Mouse (Mus musculus): ENCODE results near the gene Elovl3.

Gene Elovl3

DNA sequence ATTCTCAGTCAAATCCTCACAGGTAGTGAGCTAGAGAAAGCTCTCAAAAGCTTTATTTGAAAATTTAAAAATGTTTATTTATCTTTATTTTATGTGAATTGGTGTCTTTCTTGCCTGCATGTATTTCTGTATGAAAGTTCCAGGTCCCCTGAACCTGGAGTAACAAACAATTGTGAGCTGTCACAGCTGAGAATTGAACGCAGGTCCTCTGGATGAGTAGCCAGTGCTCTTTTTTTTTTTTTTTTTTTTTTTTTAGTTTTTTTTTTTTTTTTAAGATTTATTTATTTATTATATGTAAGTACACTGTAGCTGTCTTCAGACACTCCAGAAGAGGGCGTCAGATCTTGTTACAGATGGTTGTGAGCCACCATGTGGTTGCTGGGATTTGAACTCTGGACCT, 35.5 kb downstream of the Elovl3 start:
- POLR2A ChIA-PET, result interaction anchor here in 2 of 4 experiments (0.6 to 1.9 kb wide), 4 partner anchors 12 to 15 kb away, joined by 3 to 9 read pairs (median 6); partner anchors contain the start of gene Gbf1 (in 1 of the 2)
- CTCF ChIA-PET, result interaction anchor here in 1 of 4 experiments (0.6 kb wide), 1 partner anchor 351 kb away, joined by 4 read pairs; the partner anchor contains the start of gene Kcnip2

DNA sequence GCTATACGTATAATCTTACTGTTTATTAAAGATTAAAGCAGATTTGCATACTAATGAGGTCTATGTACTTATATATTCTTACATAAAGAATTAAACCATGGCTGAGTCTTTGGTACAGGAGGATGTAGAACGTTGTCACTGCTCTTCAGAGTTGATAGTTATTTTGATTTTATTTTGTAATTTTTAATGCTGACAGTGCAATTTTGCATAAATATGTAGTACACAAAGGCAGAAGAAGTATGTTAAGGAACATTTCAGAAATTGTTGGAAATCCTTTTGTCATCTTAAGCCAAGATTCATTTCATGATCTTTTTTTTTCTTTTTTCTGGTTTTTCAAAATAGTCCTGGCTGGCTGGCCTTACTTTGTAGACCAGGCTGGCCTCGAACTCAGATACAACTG, 37.7 kb downstream of the Elovl3 start:
- POLR2A ChIA-PET, result interaction anchor here in 2 of 4 experiments (0.6 to 2.0 kb wide), 5 partner anchors 13 to 353 kb away, joined by 3 to 7 read pairs (median 5); partner anchors contain the start of genes Gbf1 (in 2 of the 2) and Pitx3 (in 1 of the 2)
- CTCF ChIA-PET, result interaction anchor here in 3 of 4 experiments (0.5 to 1.7 kb wide), 6 partner anchors 34 to 828 kb away, joined by 3 to 8 read pairs (median 4); no protein-coding TSS in a partner anchor

DNA sequence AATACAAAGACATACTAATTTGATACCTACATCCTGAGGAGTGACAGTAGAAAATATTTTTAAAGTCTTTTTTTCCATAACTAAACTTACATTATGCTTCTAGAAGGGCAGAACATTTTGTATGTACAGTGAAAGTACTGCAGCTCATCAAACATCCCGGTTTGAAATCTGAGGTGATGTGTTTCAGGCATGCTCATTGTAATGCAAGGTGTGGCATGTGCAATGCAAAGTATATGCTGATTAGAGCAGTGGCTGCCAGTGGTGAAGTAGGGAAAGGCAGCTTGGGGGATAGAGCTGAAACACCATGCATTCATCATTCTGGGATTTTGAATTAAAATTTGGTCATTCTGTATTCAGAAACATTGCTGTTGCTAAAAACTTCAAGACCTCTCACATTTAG, 38.2 kb downstream of the Elovl3 start:
- POLR2A ChIA-PET, result interaction anchor here in 3 of 4 experiments (0.6 to 2.0 kb wide), 7 partner anchors 12 to 353 kb away, joined by 3 to 7 read pairs (median 4); partner anchors contain the start of genes Gbf1 (in 3 of the 3) and Pitx3 (in 1 of the 3)
- CTCF ChIA-PET, result interaction anchor here in 3 of 4 experiments (0.5 to 1.7 kb wide), 5 partner anchors 34 to 829 kb away, joined by 3 to 8 read pairs (median 5); no protein-coding TSS in a partner anchor

DNA sequence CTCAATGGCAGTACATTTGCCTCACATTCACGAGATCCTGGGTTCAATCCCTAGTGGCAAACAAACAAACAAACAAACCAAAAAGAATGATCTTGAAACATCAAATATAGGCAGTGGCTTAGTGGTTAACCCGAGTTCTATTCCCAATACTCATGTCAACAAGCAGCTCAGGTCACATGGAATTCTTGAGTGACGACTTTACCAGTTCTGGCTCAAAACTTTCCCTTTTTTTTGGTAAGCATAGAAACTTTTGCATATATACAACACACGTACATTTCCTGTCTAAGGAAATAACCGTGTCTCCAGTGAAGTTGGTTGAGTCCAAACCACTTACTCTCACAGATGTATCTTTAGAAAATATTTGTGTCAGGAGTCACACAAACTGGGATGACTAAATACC, 40.8 kb downstream of the Elovl3 start:
- POLR2A ChIA-PET, result interaction anchor here (0.6 to 1.6 kb wide), 9 partner anchors 10 to 1610 kb away, joined by 3 to 8 read pairs (median 3); partner anchors contain the start of gene Gbf1 (in 1 of the 4)
- CTCF ChIA-PET, result interaction anchor here in 2 of 4 experiments (0.6 to 0.7 kb wide), 3 partner anchors 105 to 1169 kb away, joined by 3 to 4 read pairs (median 3); no protein-coding TSS in a partner anchor

DNA sequence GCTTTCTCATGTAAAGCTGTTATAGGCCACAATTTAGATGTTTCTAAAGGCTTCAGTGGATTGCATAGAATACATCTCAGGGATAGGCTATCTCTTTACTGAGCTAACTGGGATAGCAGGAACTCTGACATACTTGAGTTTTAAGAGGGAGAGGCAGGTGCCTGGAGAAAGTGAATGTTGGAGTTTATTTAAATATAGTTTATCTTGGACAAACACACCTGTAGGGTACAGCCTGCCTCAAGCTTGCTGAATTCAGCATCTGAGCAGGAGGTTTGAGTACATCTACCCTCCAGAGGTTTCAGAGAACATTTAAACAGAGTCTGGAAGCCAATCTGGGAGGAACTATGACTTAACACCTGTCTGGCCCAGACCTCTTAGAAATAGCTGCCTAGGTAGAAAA, 43.5 kb downstream of the Elovl3 start:
- ChIA-PET POLR2A (interaction anchor here in 2 of 4 experiments (0.5 to 1.0 kb wide), 2 partner anchors 8 to 50 kb away, joined by 3 to 4 read pairs; no protein-coding TSS in a partner anchor), CTCF (no interaction called here)

DNA sequence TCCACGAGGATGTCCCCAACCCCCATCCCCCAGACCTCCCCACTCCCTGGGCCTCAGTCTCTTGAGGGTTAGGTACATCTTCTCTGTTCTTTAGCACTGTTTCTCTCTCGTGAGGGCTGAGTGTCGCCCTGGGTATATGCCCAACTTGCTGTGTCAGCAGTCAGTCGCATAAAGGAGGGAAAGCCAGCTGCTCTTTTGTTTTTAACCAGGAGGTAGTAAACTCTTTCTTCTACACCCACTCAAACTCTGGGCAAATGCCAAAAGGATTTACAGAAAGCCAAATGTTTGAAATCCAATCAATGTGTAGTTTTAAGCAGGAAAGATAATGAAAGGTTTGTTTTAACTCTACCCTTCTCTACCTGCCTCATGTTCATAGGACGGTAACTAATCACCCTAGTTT, 45.3 kb downstream of the Elovl3 start:
- ChIA-PET CTCF (no interaction called here), POLR2A (no interaction called here)

DNA sequence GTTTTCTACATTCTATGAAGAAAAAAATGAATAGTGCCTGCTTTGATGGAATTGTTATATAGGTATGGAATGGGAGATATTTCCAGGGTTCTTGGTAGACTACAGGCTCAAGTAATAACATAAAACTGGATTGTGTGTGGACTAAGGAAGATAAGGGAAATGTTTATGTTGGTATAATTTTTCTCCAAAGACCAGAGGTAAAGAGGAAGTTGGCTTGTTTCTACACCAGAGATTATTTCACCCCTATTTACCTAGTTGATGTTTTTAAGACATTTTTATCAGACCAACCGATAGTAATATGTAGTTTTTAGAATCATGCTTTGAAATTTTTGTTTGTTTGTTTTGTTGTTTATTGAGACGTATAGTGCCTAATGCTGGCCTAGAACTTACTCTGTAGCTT, 48.6 kb downstream of the Elovl3 start:
- CTCF ChIA-PET, result interaction anchor here in 1 of 4 experiments (1.2 kb wide), 1 partner anchor 74 kb away, joined by 3 read pairs; no protein-coding TSS in a partner anchor
- POLR2A ChIA-PET, result interaction anchor here in 1 of 4 experiments (1.6 to 1.9 kb wide), 2 partner anchors 13 to 27 kb away, joined by 3 to 7 read pairs; partner anchors contain the start of gene Gbf1

DNA sequence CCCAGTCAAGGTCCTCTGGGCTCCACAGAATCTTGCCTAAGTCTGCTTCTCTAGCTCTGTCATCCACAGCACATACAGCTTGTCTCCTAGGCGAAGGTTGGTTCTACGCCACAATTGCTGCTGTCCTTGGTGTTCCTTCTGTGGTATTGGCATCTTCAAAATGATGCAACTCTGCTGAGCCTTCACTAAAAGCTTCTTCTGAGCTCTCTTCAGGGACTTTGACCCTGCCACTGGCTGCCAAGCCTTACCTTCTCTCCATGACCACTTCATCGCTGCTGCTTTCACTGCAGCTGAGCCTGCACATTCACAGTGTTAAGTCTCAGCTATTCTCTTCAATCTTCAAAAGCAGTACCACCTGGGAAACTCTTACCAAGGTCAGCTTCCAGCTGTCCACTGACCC, 50.5 kb downstream of the Elovl3 start:
- POLR2A ChIA-PET, result interaction anchor here in 2 of 4 experiments (0.9 to 1.6 kb wide), 3 partner anchors 10 to 17 kb away, joined by 3 to 8 read pairs (median 4); no protein-coding TSS in a partner anchor
- CTCF ChIA-PET, result no interaction called here
